Mouse (Mus musculus): Measurements from ENCODE around the gene Igsf9. TPM values are rescaled to one million over a fixed set of nuclear protein-coding genes. Genes with fewer than 3 reads are reported as not detected.

Igsf9 gene
- polyA plus RNA-seq, 1 experiment from 2014 or later: 11.0 TPM

DNA sequence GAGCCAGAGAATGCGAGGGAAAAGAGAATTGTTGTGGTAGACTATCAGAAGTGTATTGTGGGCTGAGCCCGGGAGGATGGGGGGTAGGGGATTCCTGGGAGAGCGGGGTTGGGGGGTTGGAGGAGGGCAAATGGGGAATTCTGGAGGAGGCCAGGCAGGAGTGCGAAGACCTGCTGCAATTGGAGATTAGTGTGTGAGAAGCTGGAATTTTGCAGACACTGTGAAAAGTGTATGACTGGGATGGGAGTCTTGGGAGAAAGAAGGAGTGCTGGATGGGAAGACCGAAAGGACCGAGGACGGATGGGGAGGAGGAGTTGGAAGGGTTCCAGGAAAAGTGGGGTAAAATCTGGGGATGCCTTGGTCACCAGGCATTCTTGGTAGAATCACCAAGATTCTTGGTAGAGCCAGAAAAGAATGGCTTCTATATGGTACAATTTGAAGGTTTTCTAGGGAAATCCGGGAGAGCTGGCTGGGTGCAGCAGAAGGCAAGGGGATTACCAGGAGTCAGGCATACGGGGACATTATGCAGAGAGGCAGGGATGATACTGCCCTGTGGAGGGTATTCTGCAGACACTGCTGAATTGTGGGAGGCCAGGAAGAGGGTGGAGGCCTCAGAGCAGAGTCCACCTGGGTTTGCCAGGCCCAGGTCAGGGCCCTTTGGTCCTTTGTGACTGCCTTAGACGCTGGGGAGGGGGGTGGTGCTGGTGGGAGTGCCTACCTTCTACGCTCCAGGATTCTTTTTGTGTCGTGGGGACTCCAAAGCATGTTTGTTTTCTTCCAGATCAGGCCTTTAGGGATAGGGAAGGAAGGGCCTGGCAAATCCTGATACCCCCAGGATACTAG, 1.2 kb downstream of the Igsf9 start:
- in situ Hi-C loops (cut with MboI; ENCODE audit: low pct_unique_long_range_greater_than_20kb): loop anchor here (5.0 to 25.0 kb wide), 2 partner anchors 65 to 445 kb away; partner anchors contain the start of gene Vangl2
- DNase-seq (ENCODE audit: low read depth, low spot score) (no peak), ATAC-seq (no peak)
- no peaks in the 10 kb centered on the region for H3K27me3 ChIP-seq
- POLR2A ChIA-PET: no interaction called here
- CTCF ChIA-PET: interaction anchor here (0.9 to 1.9 kb wide), 2 partner anchors 7 to 37 kb away, joined by 3 to 8 read pairs; no protein-coding TSS in a partner anchor
- no peak for TF ChIP-seq CTCF (IDR thresholded peaks at IDR 0.05)

DNA sequence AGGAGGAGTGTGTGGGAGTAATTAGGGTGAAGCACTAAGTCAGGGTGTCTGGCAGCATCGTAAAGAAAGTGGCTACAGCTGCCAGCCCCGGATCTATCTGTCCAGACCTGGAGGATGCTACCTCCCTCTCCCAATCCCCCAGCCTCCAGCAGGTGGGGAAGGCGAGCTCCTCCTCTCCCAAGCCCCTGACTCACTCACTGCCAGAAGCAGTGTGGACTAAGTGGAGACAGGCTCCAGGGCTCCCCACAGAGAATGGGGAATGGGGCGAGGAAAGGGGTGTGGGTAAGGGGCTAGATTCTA, 1.7 kb downstream of the Igsf9 start:
- ATAC-seq (no peak), DNase-seq (ENCODE audit: low read depth, low spot score) (no peak)
- no peaks in the 10 kb centered on the region for H3K27me3 ChIP-seq
- in situ Hi-C loops (cut with MboI; ENCODE audit: low pct_unique_long_range_greater_than_20kb): loop anchor here (5.0 to 25.0 kb wide), 2 partner anchors 66 to 446 kb away; partner anchors contain the start of gene Vangl2
- no peak for TF ChIP-seq CTCF (IDR thresholded peaks at IDR 0.05)
- ChIA-PET POLR2A (no interaction called here), CTCF (interaction anchor here (0.9 to 1.4 kb wide), 2 partner anchors 38 to 111 kb away, joined by 3 read pairs; no protein-coding TSS in a partner anchor)

DNA sequence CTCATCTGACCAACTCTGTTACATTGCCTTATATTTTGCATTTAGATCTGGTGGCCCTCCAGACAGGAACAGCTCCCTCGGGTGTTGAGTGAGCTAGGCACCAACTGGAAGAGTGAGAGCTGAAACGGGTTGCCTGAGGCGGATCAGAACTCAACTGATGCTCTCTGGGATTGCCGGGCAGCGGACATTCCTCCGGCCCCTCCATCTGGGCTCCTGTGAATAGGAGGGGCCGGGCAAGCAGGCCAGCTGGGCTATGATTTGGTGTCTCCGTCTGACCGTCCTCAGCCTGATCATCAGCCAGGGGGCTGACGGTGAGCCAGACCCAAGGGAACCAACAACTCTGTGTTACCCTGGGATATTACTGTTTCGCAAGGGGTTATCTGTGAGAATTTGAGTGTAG, 2.6 kb downstream of the Igsf9 start:
- no peak for TF ChIP-seq CTCF (IDR thresholded peaks at IDR 0.05)
- no peak for ATAC-seq
- CTCF ChIA-PET: interaction anchor here (1.4 kb wide), 1 partner anchor 110 kb away, joined by 3 read pairs; no protein-coding TSS in a partner anchor
- H3K27me3 ChIP-seq: no peaks in the 10 kb centered on the region
- POLR2A ChIA-PET: no interaction called here
- in situ Hi-C loops (cut with MboI; ENCODE audit: low pct_unique_long_range_greater_than_20kb): loop anchor here (5.0 to 25.0 kb wide), 2 partner anchors 67 to 447 kb away; partner anchors contain the start of gene Vangl2
- no peak for DNase-seq (ENCODE audit: low read depth, low spot score)

DNA sequence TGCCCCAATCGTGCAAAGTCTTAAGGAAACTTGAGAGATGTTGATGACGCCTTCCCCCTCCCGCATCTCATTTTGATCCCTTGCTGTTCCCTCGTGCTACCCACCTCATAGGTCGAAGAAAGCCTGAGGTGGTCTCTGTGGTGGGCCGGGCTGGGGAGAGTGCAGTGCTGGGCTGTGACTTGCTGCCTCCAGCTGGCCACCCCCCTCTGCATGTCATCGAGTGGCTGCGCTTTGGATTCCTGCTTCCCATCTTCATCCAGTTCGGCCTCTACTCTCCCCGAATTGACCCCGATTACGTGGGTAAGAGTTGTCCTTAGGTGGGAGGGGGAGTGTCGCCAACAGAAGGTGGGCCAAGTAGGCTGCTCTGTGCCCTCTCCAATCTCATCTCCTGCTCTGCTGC, 3.1 kb downstream of the Igsf9 start:
- POLR2A ChIA-PET: no interaction called here
- CTCF ChIA-PET: interaction anchor here (1.4 kb wide), 1 partner anchor 110 kb away, joined by 3 read pairs; no protein-coding TSS in a partner anchor
- DNase-seq (ENCODE audit: low read depth, low spot score) (no peak), ATAC-seq (no peak)
- in situ Hi-C loops (cut with MboI; ENCODE audit: low pct_unique_long_range_greater_than_20kb): loop anchor here (5.0 to 25.0 kb wide), 2 partner anchors 67 to 447 kb away; partner anchors contain the start of gene Vangl2
- no peak for TF ChIP-seq CTCF (IDR thresholded peaks at IDR 0.05)
- no peaks in the 10 kb centered on the region for H3K27me3 ChIP-seq

DNA sequence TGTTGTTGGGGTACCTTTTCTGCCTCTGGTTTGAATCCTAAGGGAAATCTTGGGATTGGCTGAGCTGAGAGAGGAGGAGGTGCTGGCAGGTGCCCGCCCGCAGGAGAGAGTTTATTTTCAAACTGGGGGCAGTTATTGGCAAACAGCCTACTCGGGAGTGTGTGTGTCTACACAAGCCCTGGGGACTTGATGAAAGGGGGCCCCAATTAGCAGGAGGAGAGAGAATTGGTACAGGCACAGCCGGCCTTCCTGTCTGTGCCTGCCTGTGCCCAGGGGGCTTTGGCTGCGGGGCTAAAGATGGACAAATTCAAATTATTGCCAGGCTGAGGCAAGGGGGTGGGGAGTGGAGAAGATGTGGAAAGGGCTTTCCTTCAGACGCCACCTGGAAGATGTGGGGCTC, 4.2 kb downstream of the Igsf9 start:
- no peak for TF ChIP-seq CTCF (IDR thresholded peaks at IDR 0.05)
- CTCF ChIA-PET: no interaction called here
- DNase-seq (ENCODE audit: low read depth, low spot score): no peak
- H3K27me3 ChIP-seq: no peaks in the 10 kb centered on the region
- POLR2A ChIA-PET: no interaction called here
- in situ Hi-C loops (cut with MboI; ENCODE audit: low pct_unique_long_range_greater_than_20kb): loop anchor here (25.0 kb wide), 1 partner anchor 449 kb away; the partner anchor contains the start of gene Vangl2
- no peak for ATAC-seq

DNA sequence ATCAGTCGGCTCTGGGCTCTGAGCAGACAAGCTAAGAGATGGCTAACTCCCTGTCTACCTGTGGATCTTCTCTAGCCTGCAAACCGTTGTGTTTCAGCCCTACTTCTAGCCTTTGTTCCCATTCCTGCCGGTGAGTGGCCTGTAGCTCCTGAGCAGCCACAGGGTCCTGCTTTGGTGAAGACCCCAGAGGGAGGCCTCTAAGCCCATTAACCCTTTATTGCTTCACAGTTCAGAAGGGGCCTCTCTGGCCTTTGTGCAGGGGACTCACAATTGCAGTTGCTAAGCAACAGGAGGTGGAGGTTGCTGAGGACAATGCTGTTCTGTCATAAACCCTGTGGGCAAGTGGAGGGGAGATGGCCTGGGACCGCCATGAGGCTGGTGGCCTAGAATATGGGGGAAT, 4.6 kb downstream of the Igsf9 start:
- DNase-seq (ENCODE audit: low read depth, low spot score) (no peak), ATAC-seq (no peak)
- CTCF ChIA-PET: interaction anchor here (0.9 kb wide), 1 partner anchor 75 kb away, joined by 4 read pairs; no protein-coding TSS in a partner anchor
- in situ Hi-C loops (cut with MboI; ENCODE audit: low pct_unique_long_range_greater_than_20kb): loop anchor here (25.0 kb wide), 1 partner anchor 449 kb away; the partner anchor contains the start of gene Vangl2
- POLR2A ChIA-PET: no interaction called here
- TF ChIP-seq CTCF (IDR thresholded peaks at IDR 0.05): no peak
- no peaks in the 10 kb centered on the region for H3K27me3 ChIP-seq

DNA sequence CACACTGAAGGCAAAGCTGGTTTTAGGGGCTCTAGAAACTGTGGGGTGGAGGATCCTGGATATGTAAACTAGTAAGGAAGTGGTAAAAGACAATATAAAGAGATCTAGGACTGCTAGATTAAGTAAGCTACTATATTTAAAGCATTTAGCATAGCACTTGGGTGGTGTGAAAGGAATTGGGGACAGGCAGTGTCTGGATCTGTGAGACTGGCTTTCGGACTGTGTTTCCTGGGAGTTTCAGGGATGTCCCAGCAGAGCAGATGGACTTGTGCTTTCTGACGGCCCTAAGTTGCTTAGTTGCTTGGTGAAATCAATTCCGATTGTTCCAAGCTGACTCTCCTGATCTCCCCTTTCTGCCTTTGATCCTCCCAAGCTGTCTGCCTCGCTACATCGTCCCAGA, 5.1 kb downstream of the Igsf9 start:
- POLR2A ChIA-PET: no interaction called here
- CTCF ChIA-PET: interaction anchor here (0.9 to 1.0 kb wide), 2 partner anchors 44 to 75 kb away, joined by 3 to 4 read pairs; no protein-coding TSS in a partner anchor
- in situ Hi-C loops (cut with MboI; ENCODE audit: low pct_unique_long_range_greater_than_20kb): loop anchor here (25.0 kb wide), 1 partner anchor 449 kb away; the partner anchor contains the start of gene Vangl2
- TF ChIP-seq CTCF (IDR thresholded peaks at IDR 0.05): no peak
- DNase-seq (ENCODE audit: low read depth, low spot score) (no peak), ATAC-seq (no peak)
- no peaks in the 10 kb centered on the region for H3K27me3 ChIP-seq

DNA sequence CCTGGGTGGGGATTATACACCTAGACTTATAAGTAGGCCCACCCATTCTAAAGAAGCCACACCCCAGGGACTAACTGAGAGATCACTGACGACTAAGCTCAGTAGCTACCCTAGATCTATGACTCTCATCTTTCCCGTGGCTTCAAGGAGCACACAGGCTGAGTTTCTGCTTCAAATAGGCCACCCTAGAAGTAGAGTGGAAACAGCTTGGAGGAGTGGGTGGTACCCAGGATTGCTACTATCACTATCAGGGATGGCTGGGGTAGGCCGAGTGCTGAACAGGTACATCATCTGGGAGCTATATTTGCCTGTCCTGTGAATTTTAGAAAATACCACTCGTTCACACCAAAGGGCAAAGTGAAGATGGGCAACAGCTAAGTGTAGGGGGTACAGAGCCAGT, 6.3 kb downstream of the Igsf9 start:
- ChIA-PET POLR2A (no interaction called here), CTCF (interaction anchor here (0.8 to 1.2 kb wide), 2 partner anchors 41 to 79 kb away, joined by 4 read pairs; no protein-coding TSS in a partner anchor)
- in situ Hi-C loops (cut with MboI; ENCODE audit: low pct_unique_long_range_greater_than_20kb): loop anchor here (25.0 kb wide), 1 partner anchor 451 kb away; the partner anchor contains the start of gene Vangl2
- no peak for TF ChIP-seq CTCF (IDR thresholded peaks at IDR 0.05)
- DNase-seq (ENCODE audit: low read depth, low spot score) (no peak), ATAC-seq (no peak)
- no peaks in the 10 kb centered on the region for H3K27me3 ChIP-seq

DNA sequence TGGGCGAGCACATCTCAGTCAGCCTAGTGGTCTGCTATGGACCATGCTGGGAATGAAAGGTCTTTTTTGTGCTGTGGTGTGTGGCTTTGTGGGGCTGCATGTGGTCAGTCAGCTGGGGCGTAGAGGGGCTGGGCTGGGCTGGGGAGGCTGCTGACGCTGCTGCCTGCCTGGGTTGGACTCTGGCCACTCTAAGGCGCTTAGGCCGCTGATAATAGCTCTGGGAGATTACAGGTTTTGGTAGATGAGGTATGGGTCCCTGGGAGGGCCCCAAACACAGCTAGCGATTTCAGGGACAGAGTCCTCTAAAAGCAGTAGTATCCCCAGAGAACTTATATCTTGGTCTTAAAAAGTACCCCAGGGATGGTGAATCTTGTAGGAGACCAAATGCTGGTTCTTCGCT, 7.2 kb downstream of the Igsf9 start:
- CTCF ChIA-PET: interaction anchor here (0.7 to 2.2 kb wide), 3 partner anchors 12 to 76 kb away, joined by 4 to 5 read pairs (median 4); no protein-coding TSS in a partner anchor
- no peaks in the 10 kb centered on the region for H3K27me3 ChIP-seq
- ATAC-seq (no peak), DNase-seq (ENCODE audit: low read depth, low spot score) (no peak)
- POLR2A ChIA-PET: no interaction called here
- in situ Hi-C loops (cut with MboI; ENCODE audit: low pct_unique_long_range_greater_than_20kb): loop anchor here (25.0 kb wide), 1 partner anchor 452 kb away; the partner anchor contains the start of gene Vangl2
- no peak for TF ChIP-seq CTCF (IDR thresholded peaks at IDR 0.05)

DNA sequence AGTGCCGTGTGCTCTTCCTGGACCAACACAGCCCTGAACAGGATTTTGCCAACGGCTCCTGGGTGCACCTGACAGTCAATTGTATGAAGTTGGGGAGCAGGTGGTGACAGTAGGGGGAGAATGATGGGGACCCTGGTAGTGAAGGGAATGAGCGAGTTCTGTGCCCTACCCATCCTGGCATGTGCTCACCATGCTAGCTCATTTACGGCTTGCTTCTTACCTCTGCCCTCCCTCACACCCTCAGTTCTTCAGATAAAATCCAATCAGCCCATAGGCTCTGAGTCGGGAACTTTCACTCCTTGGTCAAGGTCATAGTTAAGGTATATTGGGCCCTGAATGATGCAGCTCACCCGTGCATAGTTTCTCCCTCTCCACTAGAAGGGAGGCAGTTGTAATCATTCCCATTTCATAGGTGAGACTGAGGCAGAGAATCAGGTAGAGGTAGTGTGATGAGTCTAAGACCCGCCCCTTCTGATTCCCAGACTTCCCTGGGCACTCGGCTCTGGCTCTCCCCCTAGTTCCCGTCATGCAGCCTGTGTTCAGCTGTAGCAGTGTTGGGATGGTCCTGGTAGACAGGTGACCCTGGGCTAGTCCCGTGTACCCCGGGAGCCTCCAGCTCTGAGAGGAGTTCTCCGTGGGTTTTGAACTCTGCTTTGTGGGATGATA, 8.1 kb downstream of the Igsf9 start:
- in situ Hi-C loops (cut with MboI; ENCODE audit: low pct_unique_long_range_greater_than_20kb): loop anchor here (25.0 kb wide), 1 partner anchor 452 kb away; the partner anchor contains the start of gene Vangl2
- TF ChIP-seq CTCF (IDR thresholded peaks at IDR 0.05): no peak
- ATAC-seq: no peak
- ChIA-PET POLR2A (no interaction called here), CTCF (interaction anchor here (0.7 to 3.6 kb wide), 16 partner anchors 8 to 908 kb away, joined by 3 to 21 read pairs (median 4); partner anchors contain the start of gene Igsf9)
- no peaks in the 10 kb centered on the region for H3K27me3 ChIP-seq
- DNase-seq (ENCODE audit: low read depth, low spot score): no peak

Measured in Patski (cell line).